Mouse (Mus musculus): ENCODE measurements around the gene Gpr155. TPM values are rescaled to one million over a fixed set of nuclear protein-coding genes. Genes with fewer than 3 reads are reported as not detected.

Gene Gpr155
- polyA plus RNA-seq, 1 experiment: 4.6 TPM

DNA sequence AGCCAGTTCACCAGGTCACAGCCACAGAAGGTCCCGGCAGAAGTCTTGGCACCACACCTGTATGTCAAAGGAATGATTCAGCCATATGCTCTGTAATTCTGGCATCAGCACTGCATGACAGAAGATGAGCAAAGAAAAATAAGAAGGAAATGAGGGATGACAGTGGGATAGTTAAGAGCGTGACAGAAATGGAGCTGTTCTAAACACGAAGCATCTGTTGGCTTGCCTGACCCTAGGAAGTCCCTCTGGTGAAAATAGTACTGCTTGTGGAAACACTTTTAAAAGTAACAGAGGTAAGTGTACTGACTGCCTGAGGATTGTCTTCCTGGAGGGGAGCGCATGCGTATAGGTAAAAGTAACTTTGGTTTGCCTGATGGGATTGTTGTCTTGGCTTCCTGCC, 42.7 kb downstream of the Gpr155 start:
- H3K27ac ChIP-seq (ENCODE audit: control insufficient read depth, insufficient read depth, low read depth, low read length, poor library complexity): no peak overlapping the region
- WGBS: 93% methylated on average over 5 of the region's 5 CpGs
- no peak for TF ChIP-seq CTCF (IDR thresholded peaks at IDR 0.05; ENCODE audit: control insufficient read depth, insufficient read depth, low read length)
- no peak for TF ChIP-seq POLR2A (IDR thresholded peaks at IDR 0.05; ENCODE audit: borderline replicate concordance, control insufficient read depth, low read depth, low read length)
- no peaks in the 10 kb centered on the region for H3K4me1 ChIP-seq (ENCODE audit: control insufficient read depth, insufficient read depth, low read length)
- H3K4me3 ChIP-seq (replicated peaks; ENCODE audit: control insufficient read depth, low read depth, low read length): no peak overlapping the region

DNA sequence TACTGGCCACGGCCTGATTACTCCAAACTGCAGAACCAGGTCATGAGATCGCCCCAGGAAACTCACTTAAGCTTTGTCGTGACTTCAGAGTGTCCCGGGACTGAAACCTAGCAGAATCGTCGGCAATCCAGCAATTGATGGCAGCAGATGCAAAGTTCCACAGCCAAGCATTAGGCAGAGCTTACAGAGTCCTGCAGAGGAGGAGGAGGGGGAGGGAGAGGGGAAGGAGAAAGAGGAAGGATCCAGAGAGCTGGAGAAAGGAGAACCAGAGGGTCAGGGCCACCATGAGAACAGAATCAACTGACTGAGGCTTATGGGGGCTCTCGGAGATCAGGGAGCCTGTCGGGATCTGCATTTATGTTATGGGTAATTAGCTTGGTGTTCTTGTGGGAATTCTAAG, 48.0 kb downstream of the Gpr155 start:
- Histone ChIP-seq H3K27ac (ENCODE audit: control insufficient read depth, insufficient read depth, low read depth, low read length, poor library complexity) (no peak overlapping the region), H3K4me1 (ENCODE audit: control insufficient read depth, insufficient read depth, low read length) (no peaks in the 10 kb centered on the region), H3K4me3 (replicated peaks; ENCODE audit: control insufficient read depth, low read depth, low read length) (no peak overlapping the region)
- TF ChIP-seq CTCF (IDR thresholded peaks at IDR 0.05; ENCODE audit: control insufficient read depth, insufficient read depth, low read length) (no peak), POLR2A (IDR thresholded peaks at IDR 0.05; ENCODE audit: borderline replicate concordance, control insufficient read depth, low read depth, low read length) (no peak)
- 65% methylated on average over 8 of the region's 8 CpGs for WGBS

DNA sequence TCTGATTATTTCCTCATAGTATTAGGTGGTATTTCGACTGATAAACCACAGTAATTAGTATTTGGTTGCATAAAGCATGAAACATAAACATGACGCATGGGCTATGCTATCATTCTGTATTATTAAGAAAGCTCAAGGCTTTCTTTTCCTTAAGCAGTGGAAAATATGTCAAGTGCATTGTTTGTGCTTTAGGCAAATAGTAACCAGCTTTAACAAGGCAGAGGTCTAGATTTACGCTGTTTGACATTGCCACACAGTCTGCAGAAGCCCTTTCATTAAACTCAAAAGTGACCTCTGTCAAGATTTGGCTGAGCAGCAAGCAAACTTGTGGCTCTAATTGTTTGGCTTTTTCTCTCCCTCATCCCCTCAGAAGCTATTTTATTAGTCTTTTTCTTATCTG, 50.4 kb downstream of the Gpr155 start:
- WGBS: 93% methylated on average over 3 of the region's 3 CpGs

DNA sequence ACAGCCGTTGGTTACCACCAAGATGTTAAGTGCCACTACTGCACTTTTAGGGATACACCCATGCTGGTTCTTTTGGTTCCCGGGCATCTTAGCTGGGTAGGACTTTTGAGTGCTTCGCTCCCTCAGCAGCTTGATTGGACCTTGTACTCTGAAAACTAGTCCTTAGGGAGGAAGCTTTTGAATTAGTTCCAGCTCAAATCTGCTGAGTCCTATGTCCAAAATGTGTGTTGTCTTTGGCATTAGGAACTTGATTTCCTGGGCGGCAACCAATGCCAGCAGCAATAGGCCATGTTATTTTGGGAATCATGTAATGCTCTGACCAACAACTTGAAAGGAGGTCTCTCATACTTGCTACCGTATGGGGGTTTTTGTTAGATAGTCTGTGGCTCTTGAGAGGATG, 60.5 kb downstream of the Gpr155 start:
- TF ChIP-seq POLR2A (IDR thresholded peaks at IDR 0.05; ENCODE audit: borderline replicate concordance, control insufficient read depth, low read depth, low read length) (no peak), CTCF (IDR thresholded peaks at IDR 0.05; ENCODE audit: control insufficient read depth, insufficient read depth, low read length) (no peak)
- no peak overlapping the region for H3K4me3 ChIP-seq (replicated peaks; ENCODE audit: control insufficient read depth, low read depth, low read length)
- no peak overlapping the region for H3K27ac ChIP-seq (ENCODE audit: control insufficient read depth, insufficient read depth, low read depth, low read length, poor library complexity)
- 90% methylated on average over 5 of the region's 5 CpGs for WGBS
- H3K4me1 ChIP-seq (ENCODE audit: control insufficient read depth, insufficient read depth, low read length): no peaks in the 10 kb centered on the region; the same call in 1 of the 2 replicates

More for the DNA sequence above, 50.4 kb downstream of the Gpr155 start:
- no peak overlapping the region for H3K4me3 ChIP-seq (replicated peaks; ENCODE audit: control insufficient read depth, low read depth, low read length)
- H3K27ac ChIP-seq (ENCODE audit: control insufficient read depth, insufficient read depth, low read depth, low read length, poor library complexity): no peak overlapping the region
- H3K4me1 ChIP-seq (ENCODE audit: control insufficient read depth, insufficient read depth, low read length): no peaks in the 10 kb centered on the region
- TF ChIP-seq CTCF (IDR thresholded peaks at IDR 0.05; ENCODE audit: control insufficient read depth, insufficient read depth, low read length) (no peak), POLR2A (IDR thresholded peaks at IDR 0.05; ENCODE audit: borderline replicate concordance, control insufficient read depth, low read depth, low read length) (no peak)

DNA sequence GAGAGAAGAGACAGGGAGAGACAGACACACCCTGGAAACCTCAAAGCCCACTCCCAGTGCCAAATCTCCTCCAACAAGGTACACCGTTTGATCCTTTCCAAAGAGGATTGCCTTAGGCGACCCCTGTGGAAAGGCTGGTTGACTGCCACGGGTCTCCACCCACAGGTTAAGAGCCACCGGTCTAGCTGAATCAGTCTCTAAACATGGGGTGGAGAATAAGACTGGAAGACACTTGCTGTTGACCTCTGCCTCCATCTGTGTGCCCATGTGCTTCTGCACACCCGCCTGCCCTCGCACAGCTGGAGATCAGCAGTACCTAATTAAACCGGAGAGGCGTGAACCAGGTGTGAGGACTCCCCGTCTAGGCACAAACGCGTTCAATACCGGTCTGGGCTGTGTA, 63.4 kb downstream of the Gpr155 start:
- Histone ChIP-seq H3K27ac (ENCODE audit: control insufficient read depth, insufficient read depth, low read depth, low read length, poor library complexity) (no peak overlapping the region; the same call in 1 of the 2 replicates), H3K4me1 (ENCODE audit: control insufficient read depth, insufficient read depth, low read length) (no peaks in the 10 kb centered on the region; the same call in 1 of the 2 replicates), H3K4me3 (replicated peaks; ENCODE audit: control insufficient read depth, low read depth, low read length) (no peak overlapping the region)
- 87% methylated on average over 12 of the region's 12 CpGs for WGBS
- TF ChIP-seq POLR2A (IDR thresholded peaks at IDR 0.05; ENCODE audit: borderline replicate concordance, control insufficient read depth, low read depth, low read length) (no peak), CTCF (IDR thresholded peaks at IDR 0.05; ENCODE audit: control insufficient read depth, insufficient read depth, low read length) (no peak)

DNA sequence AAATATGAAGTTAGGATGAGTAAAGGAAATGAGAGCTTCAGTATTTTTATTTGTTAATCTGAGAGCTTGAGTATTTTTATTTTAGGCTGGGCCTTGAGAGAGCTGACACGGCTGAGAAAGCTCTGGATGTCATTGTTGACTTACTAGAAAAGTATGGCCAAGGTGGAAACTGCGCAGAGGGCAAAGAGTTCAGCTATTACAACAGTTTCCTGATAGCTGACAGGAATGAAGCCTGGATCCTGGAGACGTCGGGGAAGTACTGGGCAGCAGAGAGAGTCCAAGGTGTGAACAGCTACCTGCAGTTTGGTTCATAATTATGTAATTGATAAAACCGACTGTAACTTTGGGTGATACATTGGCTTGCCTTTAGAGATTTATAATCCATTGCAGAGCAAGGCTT, 67.2 kb downstream of the Gpr155 start:
- no peak overlapping the region for H3K4me3 ChIP-seq (replicated peaks; ENCODE audit: control insufficient read depth, low read depth, low read length)
- no peak for TF ChIP-seq POLR2A (IDR thresholded peaks at IDR 0.05; ENCODE audit: borderline replicate concordance, control insufficient read depth, low read depth, low read length)
- no peak for TF ChIP-seq CTCF (IDR thresholded peaks at IDR 0.05; ENCODE audit: control insufficient read depth, insufficient read depth, low read length)
- WGBS: 84% methylated on average over 5 of the region's 5 CpGs
- no peak overlapping the region for H3K27ac ChIP-seq (ENCODE audit: control insufficient read depth, insufficient read depth, low read depth, low read length, poor library complexity)
- H3K4me1 ChIP-seq (ENCODE audit: control insufficient read depth, insufficient read depth, low read length): no peaks in the 10 kb centered on the region; the same call in 1 of the 2 replicates

DNA sequence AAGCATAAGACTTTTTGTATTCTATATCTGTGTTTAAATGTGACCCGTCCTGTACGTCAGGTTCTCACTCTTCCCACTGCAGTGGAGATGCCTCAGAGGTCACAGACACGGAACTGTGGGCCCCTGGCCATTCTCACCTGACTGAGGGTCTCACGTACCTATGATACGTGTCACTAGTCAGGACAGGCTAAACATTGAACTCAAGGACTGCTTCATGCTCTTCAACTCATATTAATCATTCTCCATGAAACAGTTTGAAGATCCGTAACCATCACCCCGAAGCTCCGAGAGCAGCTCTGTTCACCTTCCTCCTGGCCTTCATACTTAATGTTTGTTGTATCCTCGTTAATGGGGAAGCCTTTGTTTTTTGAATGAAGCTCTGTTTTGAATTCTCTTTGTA, 68.9 kb downstream of the Gpr155 start:
- no peaks in the 10 kb centered on the region for H3K4me1 ChIP-seq (ENCODE audit: control insufficient read depth, insufficient read depth, low read length)
- WGBS: 94% methylated on average over 9 of the region's 9 CpGs
- no peak overlapping the region for H3K4me3 ChIP-seq (replicated peaks; ENCODE audit: control insufficient read depth, low read depth, low read length)
- TF ChIP-seq POLR2A (IDR thresholded peaks at IDR 0.05; ENCODE audit: borderline replicate concordance, control insufficient read depth, low read depth, low read length) (no peak), CTCF (IDR thresholded peaks at IDR 0.05; ENCODE audit: control insufficient read depth, insufficient read depth, low read length) (no peak)
- no peak overlapping the region for H3K27ac ChIP-seq (ENCODE audit: control insufficient read depth, insufficient read depth, low read depth, low read length, poor library complexity)

DNA sequence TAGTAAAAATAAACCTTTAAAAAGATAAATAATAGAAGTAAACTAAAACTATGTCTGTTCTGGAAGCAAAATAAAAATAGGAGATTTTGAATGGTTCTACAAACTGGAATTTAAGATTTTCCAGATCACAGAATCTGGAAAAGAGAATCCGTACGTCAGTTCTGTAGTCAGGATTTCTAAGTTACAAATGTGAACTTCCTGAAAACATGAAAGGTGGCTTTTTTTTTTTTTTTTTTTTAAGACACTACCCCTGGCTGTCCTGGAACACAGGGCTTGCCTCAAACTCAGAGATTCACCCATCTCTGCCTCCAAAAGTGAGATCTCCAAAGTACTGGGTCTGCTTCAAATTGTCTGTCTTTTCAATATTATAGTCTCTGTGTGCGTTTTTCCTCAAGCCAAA, 72.1 kb downstream of the Gpr155 start:
- H3K4me3 ChIP-seq (replicated peaks; ENCODE audit: control insufficient read depth, low read depth, low read length): no peak overlapping the region
- WGBS: 82% methylated on average over 3 of the region's 3 CpGs
- TF ChIP-seq POLR2A (IDR thresholded peaks at IDR 0.05; ENCODE audit: borderline replicate concordance, control insufficient read depth, low read depth, low read length): no peak
- no peak for TF ChIP-seq CTCF (IDR thresholded peaks at IDR 0.05; ENCODE audit: control insufficient read depth, insufficient read depth, low read length)
- H3K27ac ChIP-seq (ENCODE audit: control insufficient read depth, insufficient read depth, low read depth, low read length, poor library complexity): no peak overlapping the region
- no peaks in the 10 kb centered on the region for H3K4me1 ChIP-seq (ENCODE audit: control insufficient read depth, insufficient read depth, low read length)

DNA sequence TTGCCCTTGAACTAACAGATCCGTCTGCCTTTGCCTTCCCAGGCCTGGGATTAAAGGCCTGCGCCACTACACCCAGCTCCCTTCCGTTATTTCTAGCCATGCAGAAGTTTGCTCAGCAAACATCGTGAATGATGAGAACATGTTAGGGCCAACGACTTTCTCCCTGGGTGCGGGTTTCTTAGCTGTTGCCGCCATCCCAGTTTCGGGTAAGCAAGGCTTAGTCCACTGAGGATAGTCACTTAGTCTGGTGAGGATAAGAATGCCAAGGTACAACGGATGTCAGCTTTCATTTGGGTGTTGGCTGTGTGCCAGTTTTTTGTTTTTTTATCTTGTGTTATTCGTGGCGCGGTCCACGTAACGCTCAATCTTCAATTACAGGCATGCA, 73.3 kb downstream of the Gpr155 start:
- peak overlapping the region; percentile 90 for H3K4me3 ChIP-seq (replicated peaks; ENCODE audit: control insufficient read depth, low read depth, low read length)
- H3K27ac ChIP-seq (ENCODE audit: control insufficient read depth, insufficient read depth, low read depth, low read length, poor library complexity): peak overlapping the region; percentile 56
- H3K4me1 ChIP-seq (ENCODE audit: control insufficient read depth, insufficient read depth, low read length): no peaks in the 10 kb centered on the region
- no peak for TF ChIP-seq POLR2A (IDR thresholded peaks at IDR 0.05; ENCODE audit: borderline replicate concordance, control insufficient read depth, low read depth, low read length)
- TF ChIP-seq CTCF (IDR thresholded peaks at IDR 0.05; ENCODE audit: control insufficient read depth, insufficient read depth, low read length): no peak
- 34% methylated on average over 14 of the region's 14 CpGs for WGBS
